Mouse (Mus musculus): ENCODE results near the gene Rbm15. TPM values are rescaled to one million over a fixed set of nuclear protein-coding genes. Genes with fewer than 3 reads are reported as not detected.
"Not testable (repeated sequence)": the region's sequence is repeated elsewhere in the genome, so short reads cannot be mapped to it uniquely, and the experiment has no call there.

The Rbm15 gene
- polyA plus RNA-seq, 1 experiment from 2014 or later: 15.3 TPM

GRCm38 (mm10) chr3:107321776-107322175 lies 11.7 kb downstream of the Rbm15 start:
- Histone ChIP-seq H3K4me2 (0 out of 2 replicates have a peak overlapping the region, but pooled peaks have one; percentile 3), H3K36me3 (replicated peaks) (peaks cover 25% of the 10 kb centered on the region)
- no peak for ATAC-seq (ENCODE audit: low FRiP score)

GRCm38 (mm10) chr3:107321141-107321540 lies 12.3 kb downstream of the Rbm15 start:
- peaks cover 35% of the 10 kb centered on the region for H3K4me1 ChIP-seq
- H3K27me3 ChIP-seq: no peaks in the 10 kb centered on the region
- 95% methylated on average over 2 of the region's 2 CpGs for WGBS
- H3K9ac ChIP-seq: no peak overlapping the region
- H3K36me3 ChIP-seq (replicated peaks): peaks cover 25% of the 10 kb centered on the region
- ATAC-seq (ENCODE audit: low FRiP score): no peak
- H3K27ac ChIP-seq: no peak overlapping the region
- H3K4me2 ChIP-seq: no peak overlapping the region
- H3K9me3 ChIP-seq: no peaks in the 10 kb centered on the region
- H3K4me3 ChIP-seq (replicated peaks): no peak overlapping the region

More at GRCm38 (mm10) chr3:107321776-107322175, 11.7 kb downstream of the Rbm15 start:
- Histone ChIP-seq H3K9ac (no peak overlapping the region), H3K4me3 (replicated peaks) (no peak overlapping the region), H3K27me3 (no peaks in the 10 kb centered on the region), H3K27ac (no peak overlapping the region), H3K9me3 (no peaks in the 10 kb centered on the region), H3K4me1 (peaks cover 35% of the 10 kb centered on the region)

- Histone ChIP-seq H3K36me3 (replicated peaks) (peaks cover 4% of the 10 kb centered on the region), H3K4me3 (replicated peaks) (no peak overlapping the region)
- 93% methylated on average over 3 of the region's 3 CpGs for WGBS
Observed at GRCm38 (mm10) chr3:107317338-107317737, 16.1 kb downstream of the Rbm15 start.

GRCm38 (mm10) chr3:107296917-107297316 lies 36.6 kb downstream of the Rbm15 start:
- not testable (repeated sequence) for H3K27me3 ChIP-seq; H3K4me3 ChIP-seq (replicated peaks); H3K9ac ChIP-seq; H3K36me3 ChIP-seq (replicated peaks); H3K27ac ChIP-seq; H3K9me3 ChIP-seq; H3K4me2 ChIP-seq; H3K4me1 ChIP-seq; ATAC-seq (ENCODE audit: low FRiP score)
- WGBS: 71% methylated on average over 4 of the region's 4 CpGs

More at GRCm38 (mm10) chr3:107317338-107317737, 16.1 kb downstream of the Rbm15 start:
- Histone ChIP-seq H3K9ac (no peak overlapping the region), H3K9me3 (no peaks in the 10 kb centered on the region), H3K4me1 (peaks cover 8% of the 10 kb centered on the region), H3K27ac (no peak overlapping the region), H3K27me3 (no peaks in the 10 kb centered on the region), H3K4me2 (no peak overlapping the region)
- no peak for ATAC-seq (ENCODE audit: low FRiP score)

DNA sequence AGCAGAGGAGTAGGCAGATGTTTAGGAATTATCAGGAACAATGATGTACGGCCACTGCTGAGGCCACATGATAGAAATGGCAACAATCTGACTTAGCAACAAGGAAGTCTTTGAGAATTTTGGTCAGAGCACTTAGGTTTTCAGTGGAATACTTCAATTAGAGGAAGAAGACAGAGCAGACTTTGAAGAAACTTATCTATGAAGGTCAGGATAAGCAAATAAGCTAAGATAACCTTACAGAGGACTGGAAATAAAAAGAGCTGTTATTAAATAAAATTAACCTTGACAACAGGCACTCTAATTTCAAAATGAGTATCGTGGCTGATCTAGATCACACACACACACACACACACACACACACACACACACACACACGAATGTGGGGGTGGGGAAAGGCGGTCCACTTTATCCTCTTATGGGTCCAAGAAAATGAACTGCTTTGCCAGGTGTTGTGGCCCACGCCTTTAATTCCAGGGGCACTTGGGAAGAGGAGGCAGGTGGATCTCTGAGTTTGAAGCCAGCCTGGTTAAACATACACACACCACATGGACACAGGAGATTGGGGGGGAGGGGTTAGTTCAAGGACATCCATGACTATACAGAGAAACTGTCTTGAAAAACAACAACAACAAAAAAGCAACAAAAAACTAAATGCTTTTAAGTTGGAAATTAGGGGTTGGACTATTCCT lies 37.7 kb downstream of the Rbm15 start:
- Histone ChIP-seq H3K9me3 (no peaks in the 10 kb centered on the region), H3K27ac (no peak overlapping the region), H3K4me1 (no peaks in the 10 kb centered on the region), H3K4me3 (replicated peaks) (no peak overlapping the region), H3K4me2 (no peak overlapping the region), H3K9ac (no peak overlapping the region), H3K36me3 (replicated peaks) (no peaks in the 10 kb centered on the region; the same call in 1 of the 2 replicates), H3K27me3 (no peaks in the 10 kb centered on the region)
- 94% methylated on average over 5 of the region's 5 CpGs for WGBS
- ATAC-seq (ENCODE audit: low FRiP score): no peak

GRCm38 (mm10) chr3:107290764-107291381 lies 42.6 kb downstream of the Rbm15 start, which contains the start of gene Slc16a4:
Slc16a4 (plus strand) TSS chr3:107291230.
- Histone ChIP-seq H3K27ac (no peak within 1 kb of the TSS), H3K4me1 (no peaks in the 10 kb centered on the region), H3K4me3 (replicated peaks) (no peak within 1 kb of the TSS), H3K36me3 (replicated peaks) (peaks cover 2% of the 10 kb centered on the region; the same call in 1 of the 2 replicates), H3K9me3 (no peaks in the 10 kb centered on the region), H3K4me2 (no peak within 1 kb of the TSS), H3K27me3 (no peaks in the 10 kb centered on the region), H3K9ac (no peak within 1 kb of the TSS)
- 30% methylated on average over 9 of the region's 9 CpGs for WGBS
- ATAC-seq (ENCODE audit: low FRiP score): no peak

- Histone ChIP-seq H3K4me3 (replicated peaks) (no peak overlapping the region), H3K9me3 (no peaks in the 10 kb centered on the region), H3K27ac (no peak overlapping the region), H3K9ac (no peak overlapping the region), H3K27me3 (no peaks in the 10 kb centered on the region), H3K4me1 (no peaks in the 10 kb centered on the region), H3K36me3 (replicated peaks) (peaks cover 9% of the 10 kb centered on the region), H3K4me2 (no peak overlapping the region)
- no peak for ATAC-seq (ENCODE audit: low FRiP score)
Observed at GRCm38 (mm10) chr3:107287346-107287745, 46.1 kb downstream of the Rbm15 start.

DNA sequence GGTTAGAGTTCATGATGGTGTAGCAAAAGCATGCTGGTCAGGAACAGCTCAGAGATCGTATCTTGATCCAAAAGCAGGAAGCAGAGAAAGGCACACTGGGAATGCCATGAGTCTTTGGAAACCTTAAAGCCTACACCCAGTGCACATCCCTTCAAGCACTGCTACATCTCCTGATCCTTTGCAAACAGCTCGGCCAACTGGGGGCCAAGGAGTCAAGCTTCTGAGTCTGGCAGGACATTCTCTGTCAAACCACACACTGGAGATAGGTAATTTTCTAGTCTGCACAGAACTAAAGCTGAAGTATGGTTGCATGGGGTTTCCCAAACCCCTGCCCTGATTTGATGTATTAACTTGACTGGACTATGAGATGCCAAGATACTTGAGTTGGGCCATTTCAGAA lies 47.4 kb downstream of the Rbm15 start:
- Histone ChIP-seq H3K27me3 (no peaks in the 10 kb centered on the region), H3K4me3 (replicated peaks) (no peak overlapping the region), H3K9me3 (no peaks in the 10 kb centered on the region), H3K27ac (no peak overlapping the region), H3K36me3 (replicated peaks) (peaks cover 13% of the 10 kb centered on the region), H3K9ac (no peak overlapping the region), H3K4me2 (no peak overlapping the region), H3K4me1 (no peaks in the 10 kb centered on the region)
- 82% methylated on average over 2 of the region's 2 CpGs for WGBS
- no peak for ATAC-seq (ENCODE audit: low FRiP score)

DNA sequence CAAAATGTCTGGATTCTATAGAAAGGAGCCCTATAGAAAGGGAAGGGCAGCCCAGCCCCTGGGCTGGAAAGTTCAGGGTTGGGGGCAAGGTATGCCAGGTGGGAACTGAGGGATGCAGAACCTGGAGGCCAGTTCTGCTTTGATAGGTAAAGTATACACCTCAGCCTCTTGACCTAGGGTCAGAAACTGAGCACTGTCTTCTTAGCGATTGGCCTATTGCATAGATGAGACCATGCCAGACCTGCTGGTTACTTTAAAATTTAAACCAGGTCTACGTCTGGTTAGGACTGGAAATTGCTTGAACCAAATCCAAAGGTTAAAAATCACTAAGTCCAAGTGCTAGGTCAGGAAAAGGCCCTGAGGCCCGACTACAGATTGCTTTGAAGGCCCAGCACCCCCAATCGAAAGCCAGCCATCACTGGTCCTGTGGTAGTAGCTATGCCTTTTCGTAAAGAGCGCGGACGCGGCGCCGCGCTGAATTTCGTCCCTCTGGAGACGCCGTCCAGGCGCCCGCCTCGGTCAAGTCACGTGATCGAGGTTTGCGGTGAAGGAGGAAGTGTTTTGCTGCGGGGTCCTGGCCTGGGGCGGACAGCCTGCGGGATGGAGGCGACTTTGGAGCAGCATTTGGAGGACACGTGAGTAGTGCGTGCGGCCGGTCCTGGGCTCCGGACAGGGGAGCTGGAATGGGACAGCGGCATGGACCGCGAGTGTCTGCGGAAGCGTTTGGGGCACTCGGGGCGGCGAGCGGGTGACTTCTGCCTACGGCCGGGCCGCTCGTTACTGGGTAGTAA lies 54.8 kb downstream of the Rbm15 start, which contains the start of gene Lamtor5:
Gene Lamtor5, plus strand, starts transcription at position 380 of the 791 bp plus-strand sequence.
- H3K4me2 ChIP-seq: peak within 1 kb of the TSS; percentile 69
- no peak within 1 kb of the TSS for H3K27ac ChIP-seq
- H3K4me1 ChIP-seq: peaks cover 16% of the 10 kb centered on the region
- H3K4me3 ChIP-seq (replicated peaks): peak within 1 kb of the TSS; percentile 87
- WGBS: 4% methylated on average over 43 of the region's 43 CpGs
- no peaks in the 10 kb centered on the region for H3K9me3 ChIP-seq
- H3K9ac ChIP-seq: peak within 1 kb of the TSS; percentile 70
- ATAC-seq (ENCODE audit: low FRiP score): peak; percentile 93
- H3K36me3 ChIP-seq (replicated peaks): peaks cover 10% of the 10 kb centered on the region
- no peaks in the 10 kb centered on the region; the same call in 1 of the 2 replicates for H3K27me3 ChIP-seq

DNA sequence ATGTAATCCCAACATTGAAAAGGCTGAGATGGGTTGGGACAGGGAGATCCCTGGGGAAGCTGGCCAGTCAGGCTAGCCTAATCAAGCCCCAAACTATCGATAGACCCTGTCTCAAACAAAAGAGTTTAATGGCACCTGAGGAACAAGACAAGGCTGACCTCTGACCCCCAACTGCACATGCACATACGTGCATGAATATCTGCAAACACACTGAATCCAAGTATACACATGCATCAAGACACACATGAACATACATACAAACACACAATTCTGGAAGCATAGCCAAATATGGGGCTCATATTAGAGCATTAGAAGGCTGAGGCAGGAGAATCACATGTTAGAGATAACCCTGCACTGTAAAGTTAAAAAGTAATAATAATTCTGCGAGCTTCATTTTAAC lies 56.8 kb downstream of the Rbm15 start:
- H3K4me3 ChIP-seq (replicated peaks): no peak overlapping the region
- WGBS: 92% methylated on average over 3 of the region's 3 CpGs

DNA sequence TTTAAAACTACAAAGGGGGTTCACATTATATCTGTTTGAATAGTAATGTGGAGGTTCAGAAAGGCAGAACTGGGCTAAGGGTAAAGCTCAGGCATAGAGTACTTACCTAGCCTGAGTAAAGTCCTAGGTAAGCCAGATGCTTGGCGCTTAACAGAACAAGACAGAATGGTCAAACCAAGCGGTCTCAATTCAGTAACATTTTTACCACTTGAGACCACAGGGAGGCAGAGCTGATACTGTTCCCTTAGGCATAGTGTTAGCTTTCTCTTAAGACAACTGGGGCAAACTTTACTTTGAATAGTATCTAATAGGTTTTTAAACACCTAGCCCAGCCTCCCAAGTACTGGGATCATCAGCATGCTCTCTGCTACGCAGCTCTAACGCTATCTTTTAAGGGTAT lies 57.5 kb downstream of the Rbm15 start:
- Histone ChIP-seq H3K4me3 (replicated peaks) (no peak overlapping the region), H3K27me3 (no peaks in the 10 kb centered on the region; the same call in 1 of the 2 replicates), H3K27ac (no peak overlapping the region), H3K9me3 (no peaks in the 10 kb centered on the region), H3K9ac (no peak overlapping the region), H3K36me3 (replicated peaks) (no peaks in the 10 kb centered on the region), H3K4me1 (peaks cover 16% of the 10 kb centered on the region), H3K4me2 (no peak overlapping the region)
- 54% methylated on average over 4 of the region's 4 CpGs for WGBS
- no peak for ATAC-seq (ENCODE audit: low FRiP score)

More for the DNA sequence above, 56.8 kb downstream of the Rbm15 start:
- Histone ChIP-seq H3K9ac (no peak overlapping the region), H3K27ac (no peak overlapping the region), H3K27me3 (no peaks in the 10 kb centered on the region; the same call in 1 of the 2 replicates), H3K36me3 (replicated peaks) (no peaks in the 10 kb centered on the region), H3K9me3 (no peaks in the 10 kb centered on the region), H3K4me2 (no peak overlapping the region), H3K4me1 (peaks cover 16% of the 10 kb centered on the region)
- no peak for ATAC-seq (ENCODE audit: low FRiP score)
